Comparison of ENCODE assay signal across 13 mouse cellular contexts in genomic region chr8:45062982-45063924, GRCm38 (mm10). TPM values are rescaled to one million over a fixed set of nuclear protein-coding genes. Genes with fewer than 3 reads are reported as not detected.
A peak's percentile ranks its signal among the peaks of the same experiment; 100 is the strongest.
DNase-seq lines count a peak whose midpoint lies in the region; ATAC-seq lines count a peak whose summit lies in the region.
"Had no signal": no experiment of that assay in that cellular context is flagged by ENCODE, and none has a peak within 500 bp of the region (broad histone marks: within the 10 kb centered on the region; RNA-seq: fewer than 3 reads in every experiment).

No protein-coding gene starts in this region.

- H3K36me3 ChIP-seq in forebrain, embryonic 10.5 days (replicated peaks), result peaks cover 5% of the 10 kb centered on the region; the same call in 1 of the 2 replicates
- no peaks in the 10 kb centered on the region for H3K36me3 ChIP-seq in forebrain, embryonic 13.5 days (ENCODE audit: poor library complexity, severe bottlenecking)
- no peaks in the 10 kb centered on the region for H3K36me3 ChIP-seq in forebrain, embryonic 12.5 days (replicated peaks)

- ATAC-seq in forebrain, embryonic 13.5 days, result no peak
- ATAC-seq in frontal cortex, adult (ENCODE audit: low TSS enrichment), result no peak
- no peak for ATAC-seq in inflammation-experienced regulatory T-cells, adult 6 months
- no peak for ATAC-seq in forebrain, embryonic 12.5 days (ENCODE audit: low FRiP score)
- ATAC-seq: forebrain, embryonic 16.5 days had no signal

- H3K27ac ChIP-seq in forebrain, embryonic 10.5 days, result peak overlapping the region; percentile 81
- H3K27ac ChIP-seq in forebrain, embryonic 13.5 days, result no peak overlapping the region
- H3K27ac ChIP-seq in forebrain, embryonic 12.5 days, result no peak overlapping the region

- H3K4me3 ChIP-seq in forebrain, embryonic 10.5 days, result no peak overlapping the region
- H3K4me3 ChIP-seq in forebrain, embryonic 13.5 days, result no peak overlapping the region
- H3K4me3 ChIP-seq in forebrain, embryonic 12.5 days (replicated peaks), result no peak overlapping the region

- no peaks in the 10 kb centered on the region for H3K9me3 ChIP-seq in forebrain, embryonic 10.5 days
- no peaks in the 10 kb centered on the region for H3K9me3 ChIP-seq in forebrain, embryonic 13.5 days (replicated peaks)
- no peaks in the 10 kb centered on the region for H3K9me3 ChIP-seq in forebrain, embryonic 12.5 days

- WGBS in forebrain, embryonic 10.5 days, result 83% methylated on average over 25 of the region's 25 CpGs
- WGBS in forebrain, embryonic 13.5 days, result 84% methylated on average over 25 of the region's 25 CpGs
- WGBS in large intestine, adult 2 months, result 36% methylated on average over 25 of the region's 25 CpGs
- 83% methylated on average over 25 of the region's 25 CpGs for WGBS in forebrain, embryonic 12.5 days

- DNase-seq in forebrain, embryonic 10.5 days (ENCODE audit: extremely low spot score, low spot score), result no peak
- peak; percentile 97 for DNase-seq in R1 (ENCODE audit: low read depth, low spot score)
- peak; percentile 33 for DNase-seq in large intestine, adult 2 months (ENCODE audit: low read depth, low spot score)
- peak; percentile 84 for DNase-seq in lung, postnatal 36 days
- DNase-seq: cerebellum, adult 11 months; kidney, postnatal 14 days had no signal

- no peaks in the 10 kb centered on the region for H3K27me3 ChIP-seq in forebrain, embryonic 10.5 days (ENCODE audit: poor library complexity, severe bottlenecking)
- no peaks in the 10 kb centered on the region for H3K27me3 ChIP-seq in forebrain, embryonic 13.5 days
- no peaks in the 10 kb centered on the region for H3K27me3 ChIP-seq in forebrain, embryonic 12.5 days

- peaks cover 21% of the 10 kb centered on the region for H3K4me1 ChIP-seq in forebrain, embryonic 10.5 days
- peaks cover 3% of the 10 kb centered on the region; the same call in 1 of the 2 replicates for H3K4me1 ChIP-seq in forebrain, embryonic 13.5 days
- peaks cover 7% of the 10 kb centered on the region for H3K4me1 ChIP-seq in forebrain, embryonic 12.5 days

- no peak overlapping the region for H3K4me2 ChIP-seq in forebrain, embryonic 13.5 days
- no peak overlapping the region for H3K4me2 ChIP-seq in forebrain, embryonic 12.5 days

- H3K9ac ChIP-seq in forebrain, embryonic 13.5 days, result no peak overlapping the region
- no peak overlapping the region for H3K9ac ChIP-seq in forebrain, embryonic 12.5 days

RNA-seq across cellular contexts. Expression of gene Mtnr1a, which starts 5.7 kb away (rescaled TPM):
- polyA plus RNA-seq in forebrain, embryonic 10.5 days (2016; fragmentation: Nextera tagmentation; extraction: Ambion mirVana), result 0.09 and 0.10 TPM in 2 replicates
- polyA plus RNA-seq in forebrain, embryonic 13.5 days (2015; fragmentation: Nextera tagmentation; extraction: Ambion mirVana), result 0.17 and 0.18 TPM in 2 replicates
- polyA plus RNA-seq in large intestine, adult 2 months (2012; rRNA removed), result 0.08 and 0.10 TPM in 2 replicates
- polyA plus RNA-seq in inflammation-experienced regulatory T-cells, adult 6 months (2017; shearing (Covaris generic)), result not detected
- 0.11 TPM in 1 of 2 replicates, not detected in the other for polyA plus RNA-seq in forebrain, embryonic 12.5 days (2016; fragmentation: Nextera tagmentation; extraction: Ambion mirVana)
- polyA plus RNA-seq: heart, embryonic 16.5 days; limb, embryonic 11.5 days had no signal
